Mouse (Mus musculus) lung, postnatal 14 days (tissue): ENCODE measurements around the gene Fancf.

ENCODE experiments used
- DNase-seq: peaks from one replicate; pipeline ENCODE4 v3.0.0; 2021

Fancf gene

DNA sequence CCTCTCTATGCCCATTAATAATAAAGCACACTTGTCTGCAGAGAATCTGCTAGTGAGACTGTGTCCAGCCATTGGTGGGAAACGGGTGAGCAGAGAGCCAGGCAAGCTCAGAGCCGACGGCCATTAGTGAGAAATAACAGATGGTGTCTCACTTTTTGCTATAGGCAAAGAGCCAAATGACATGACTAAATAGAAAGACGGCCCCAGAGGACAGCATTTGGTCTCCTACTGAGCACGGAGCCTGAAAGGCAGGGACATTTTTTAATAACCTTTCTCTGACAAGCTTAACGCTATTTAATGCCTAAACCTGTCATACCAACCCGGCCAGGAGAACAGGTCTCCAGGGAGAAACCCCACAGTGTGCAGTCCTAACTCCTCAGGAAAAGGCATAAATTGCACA is 30.1 kb downstream of the Fancf start:
- DNase-seq: no peak

DNA sequence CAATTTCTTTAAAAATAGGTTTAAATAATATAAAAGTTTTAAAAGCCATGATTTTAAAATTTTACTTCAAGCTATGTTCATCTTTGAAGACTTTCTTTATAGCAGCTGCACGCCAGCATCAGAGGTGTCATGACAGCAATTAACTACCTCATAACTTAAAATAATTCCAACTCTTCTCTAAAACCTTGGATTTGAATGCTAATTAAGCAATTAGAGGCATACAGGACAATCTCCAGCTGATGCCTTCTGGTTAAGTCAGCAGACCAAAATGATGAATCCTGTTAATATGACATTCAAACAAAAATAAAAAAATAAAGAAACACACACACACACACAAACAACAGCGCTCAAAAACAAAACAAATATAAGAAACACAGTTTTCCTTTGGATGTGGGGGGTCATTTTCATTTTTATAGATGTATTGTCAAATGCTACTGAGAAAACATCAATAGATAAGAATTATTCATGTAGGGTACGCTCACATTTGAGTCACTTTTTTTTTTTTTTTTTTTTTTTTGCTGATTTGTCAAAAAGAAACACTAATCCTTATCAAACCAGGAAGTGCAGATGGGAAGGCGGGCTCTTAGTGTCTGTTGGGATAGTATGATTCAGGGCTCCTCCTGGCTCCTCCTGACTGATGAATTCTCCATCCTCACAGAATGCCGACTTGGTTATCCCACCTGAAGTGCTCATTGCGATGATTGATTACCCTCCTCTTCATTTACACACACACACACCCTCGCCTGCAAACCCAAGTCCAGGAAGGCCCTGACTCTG is 38.3 kb downstream of the Fancf start:
- no peak for DNase-seq

- DNase-seq: no peak
Measured at GRCm38 (mm10) chr7:51821467-51821866, 40.6 kb downstream of the Fancf start.

- no peak for DNase-seq
Measured at GRCm38 (mm10) chr7:51819891-51820290, 42.2 kb downstream of the Fancf start.

- no peak for DNase-seq
Measured at GRCm38 (mm10) chr7:51818251-51818974, 43.7 kb downstream of the Fancf start.

GRCm38 (mm10) chr7:51816283-51816839 is 45.7 kb downstream of the Fancf start:
- no peak for DNase-seq

- DNase-seq: no peak
Measured at GRCm38 (mm10) chr7:51815473-51816282, 46.4 kb downstream of the Fancf start.
